Mouse (Mus musculus) liver, adult 2 months (tissue): ENCODE measurements at regions not wholly inside any gene's neighbourhood (a gene's known extent, or its start where the extent isn't known, plus 50 kb on each side); places are given as distances from the start of the nearest gene placed in this dataset.

Experiments used
- DNase-seq: peaks from one replicate; pipeline ENCODE4 v3.0.0-alpha.2; 2011; ENCODE audit warnings: low read depth, low spot score; ENCODE audit errors: extremely low read depth
- H3K27ac ChIP-seq: fragments of 200-500 bp; replicated peaks from 2 replicates; pipeline ENCODE4 v1.5.1; 2012; ENCODE audit warnings: low read depth, mild to moderate bottlenecking, control low read depth, inconsistent platforms, low read length; ENCODE audit not compliant: insufficient read depth
- H3K27me3 ChIP-seq: fragments of 200-500 bp; 2 replicates; pipeline ENCODE4 v1.6.1; 2012; ENCODE audit warnings: mild to moderate bottlenecking, moderate library complexity, low read length, inconsistent platforms; ENCODE audit not compliant: control insufficient read depth, insufficient read depth
- H3K36me3 ChIP-seq: fragments of 200-500 bp; 2 replicates; pipeline ENCODE4 v1.6.1; 2012; ENCODE audit warnings: low read length, inconsistent platforms; ENCODE audit not compliant: control insufficient read depth, insufficient read depth
- H3K4me1 ChIP-seq: fragments of 200-500 bp; 2 replicates; pipeline ENCODE4 v1.6.1; 2011; ENCODE audit warnings: low read length; ENCODE audit not compliant: control insufficient read depth, insufficient read depth
- H3K4me3 ChIP-seq: fragments of 200-500 bp; 2 replicates; pipeline ENCODE4 v1.5.1; 2011; ENCODE audit warnings: low read depth, mild to moderate bottlenecking, control low read depth, low read length, moderate library complexity; ENCODE audit not compliant: insufficient read depth
- H3K79me2 ChIP-seq: fragments of 200-500 bp; 2 replicates; pipeline ENCODE4 v1.6.1; 2012; ENCODE audit warnings: inconsistent platforms, mild to moderate bottlenecking, low read length, moderate library complexity; ENCODE audit not compliant: control insufficient read depth, insufficient read depth
- H3K9ac ChIP-seq: fragments of 200-500 bp; 2 replicates; pipeline ENCODE4 v1.6.1; 2012; ENCODE audit warnings: low read depth, mild to moderate bottlenecking, control low read depth, inconsistent platforms, low read length
- CTCF ChIP-seq: fragments of 200-500 bp; IDR thresholded peaks from 2 replicates; pipeline ENCODE4 v1.5.1; 2011; ENCODE audit warnings: low read depth, low read length, control low read depth
- POLR2A ChIP-seq: fragments of 200-500 bp; IDR thresholded peaks from 2 replicates; pipeline ENCODE4 v1.6.1; 2011; ENCODE audit warnings: low read length, control low read depth; ENCODE audit not compliant: insufficient read depth; ENCODE audit errors: extremely low read depth
- whole genome bisulfite sequencing: fragments of 180-500 bp; shearing (Covaris S2); methylation state at CpG from one replicate; pipeline ENCODE4 v1.1.7; 2018; 5-methylcytosine and 5-hydroxymethylcytosine counted together

DNA sequence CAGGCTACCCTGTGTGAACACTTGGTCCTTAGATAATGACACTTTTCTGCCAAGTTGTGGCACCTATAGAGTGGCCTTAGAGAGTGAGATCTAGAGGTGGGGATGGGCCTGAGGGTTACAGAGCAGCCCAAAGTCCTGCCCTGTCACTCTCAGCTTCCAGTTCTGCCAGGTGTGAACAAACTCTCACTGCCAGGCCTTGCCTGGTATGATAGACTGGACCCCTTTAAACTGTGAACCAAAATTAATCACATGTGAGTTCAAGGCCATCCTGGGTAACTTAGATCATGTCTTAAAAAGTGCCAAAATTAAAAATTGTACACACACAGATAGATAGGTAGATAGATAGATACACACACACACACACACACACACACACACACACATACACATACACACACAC, 271.0 kb downstream of the Hlx start:
- H3K9ac ChIP-seq, result no peak overlapping the region
- no peaks in the 10 kb centered on the region for H3K79me2 ChIP-seq
- H3K27ac ChIP-seq, result no peak overlapping the region
- TF ChIP-seq POLR2A, result no peak
- no peak for TF ChIP-seq CTCF
- no peak overlapping the region for H3K4me3 ChIP-seq
- H3K27me3 ChIP-seq, result no peaks in the 10 kb centered on the region
- DNase-seq, result no peak
- no peaks in the 10 kb centered on the region for H3K36me3 ChIP-seq
- H3K4me1 ChIP-seq, result no peaks in the 10 kb centered on the region

DNA sequence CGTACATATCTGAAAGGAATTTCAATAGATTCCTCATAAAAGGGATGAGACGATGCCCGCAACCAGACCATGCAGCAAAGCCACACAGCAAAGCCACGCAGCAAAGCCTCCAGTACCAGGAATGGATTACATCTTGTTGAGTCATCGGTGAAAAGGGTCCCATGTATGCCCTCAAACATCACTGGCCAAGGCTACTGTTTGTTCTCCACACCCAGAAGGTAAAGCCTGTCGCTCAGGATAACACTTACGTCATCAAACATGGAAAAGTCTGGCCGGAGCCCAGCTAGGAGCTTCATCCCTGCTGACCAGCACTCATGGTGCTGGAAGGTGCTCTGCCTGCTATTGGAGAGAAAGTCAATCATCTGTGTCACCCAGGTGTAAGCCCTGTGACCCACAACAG, 275.7 kb downstream of the Hlx start:
- Histone ChIP-seq H3K4me1 (no peaks in the 10 kb centered on the region), H3K27me3 (no peaks in the 10 kb centered on the region), H3K9ac (no peak overlapping the region), H3K27ac (no peak overlapping the region), H3K79me2 (no peaks in the 10 kb centered on the region), H3K36me3 (no peaks in the 10 kb centered on the region), H3K4me3 (no peak overlapping the region)
- WGBS, result 57% methylated on average over 8 of the region's 8 CpGs
- no peak for DNase-seq
- TF ChIP-seq POLR2A (no peak), CTCF (no peak)

DNA sequence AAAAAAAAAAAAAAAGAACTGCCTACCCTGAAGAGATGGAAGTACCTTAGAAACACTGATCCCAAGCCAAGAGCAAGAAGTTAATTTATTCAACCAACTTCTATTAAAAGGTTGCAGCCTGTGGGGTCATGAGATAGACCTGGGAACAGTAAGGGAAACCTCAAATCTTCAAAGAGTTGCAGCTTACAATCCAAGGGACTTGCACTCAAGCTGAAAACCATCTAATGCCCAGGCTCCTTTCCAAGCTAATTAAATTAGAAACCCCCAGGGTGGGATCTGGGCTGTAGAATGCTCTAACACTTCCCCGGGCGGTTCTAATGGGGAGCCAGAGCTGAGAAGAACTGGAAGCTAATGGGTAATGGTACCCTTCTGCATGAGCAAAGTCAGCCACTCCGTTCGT, 278.0 kb downstream of the Hlx start:
- H3K9ac ChIP-seq, result no peak overlapping the region
- no peak overlapping the region for H3K27ac ChIP-seq
- WGBS, result 92% methylated on average over 4 of the region's 4 CpGs
- no peak for DNase-seq
- H3K4me3 ChIP-seq, result no peak overlapping the region
- no peaks in the 10 kb centered on the region for H3K79me2 ChIP-seq
- no peaks in the 10 kb centered on the region for H3K36me3 ChIP-seq
- TF ChIP-seq POLR2A (no peak), CTCF (no peak)
- no peaks in the 10 kb centered on the region for H3K4me1 ChIP-seq
- no peaks in the 10 kb centered on the region for H3K27me3 ChIP-seq

DNA sequence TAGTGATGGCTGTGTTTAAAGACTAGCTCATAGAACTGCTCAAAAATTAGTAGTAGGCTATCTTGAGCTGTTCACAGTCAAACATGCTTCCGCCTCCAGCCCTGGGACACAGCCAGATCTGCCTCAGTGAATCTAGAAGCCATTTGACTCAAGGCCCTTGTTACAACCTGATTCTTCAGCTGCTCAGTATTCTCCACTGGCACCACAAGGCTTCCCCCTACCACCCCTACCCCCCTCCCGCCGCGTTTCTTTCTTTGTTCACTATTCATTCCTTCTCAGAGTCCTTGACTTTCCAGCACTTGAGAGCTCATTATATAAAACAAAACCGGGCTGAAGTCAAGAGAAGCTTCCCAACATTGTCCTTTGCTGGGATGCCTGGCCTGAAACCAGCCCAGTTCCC, 278.7 kb downstream of the Hlx start:
- H3K4me3 ChIP-seq, result no peak overlapping the region
- no peaks in the 10 kb centered on the region for H3K79me2 ChIP-seq
- no peaks in the 10 kb centered on the region for H3K27me3 ChIP-seq
- TF ChIP-seq POLR2A (no peak), CTCF (no peak)
- no peak overlapping the region for H3K9ac ChIP-seq
- WGBS, result 88% methylated on average over 5 of the region's 5 CpGs
- H3K27ac ChIP-seq, result no peak overlapping the region
- no peaks in the 10 kb centered on the region for H3K4me1 ChIP-seq
- no peaks in the 10 kb centered on the region for H3K36me3 ChIP-seq
- no peak for DNase-seq

DNA sequence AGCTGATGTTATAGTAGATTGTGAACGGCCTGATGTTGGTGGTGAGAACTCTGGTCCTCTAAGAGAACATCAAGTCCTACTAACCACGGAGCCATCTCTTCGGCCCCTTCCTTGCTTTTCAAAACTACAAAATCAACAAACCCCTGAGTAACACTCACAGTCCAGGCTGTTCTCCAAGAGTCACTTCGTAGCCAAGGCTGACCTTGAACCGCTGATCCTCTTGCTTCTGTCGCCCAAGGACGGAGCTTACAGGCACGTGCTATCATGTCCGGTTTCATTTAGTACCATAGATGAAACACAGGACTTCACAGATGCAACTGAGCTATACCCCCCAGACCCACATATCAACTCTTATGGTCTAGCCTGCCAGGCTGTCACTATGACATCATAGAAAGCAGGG, 279.4 kb downstream of the Hlx start:
- no peaks in the 10 kb centered on the region for H3K4me1 ChIP-seq
- no peaks in the 10 kb centered on the region for H3K36me3 ChIP-seq
- 87% methylated on average over 9 of the region's 9 CpGs for WGBS
- TF ChIP-seq CTCF (no peak), POLR2A (no peak)
- H3K4me3 ChIP-seq, result no peak overlapping the region
- DNase-seq, result no peak
- H3K27me3 ChIP-seq, result no peaks in the 10 kb centered on the region
- H3K27ac ChIP-seq, result no peak overlapping the region
- H3K9ac ChIP-seq, result no peak overlapping the region
- H3K79me2 ChIP-seq, result no peaks in the 10 kb centered on the region

DNA sequence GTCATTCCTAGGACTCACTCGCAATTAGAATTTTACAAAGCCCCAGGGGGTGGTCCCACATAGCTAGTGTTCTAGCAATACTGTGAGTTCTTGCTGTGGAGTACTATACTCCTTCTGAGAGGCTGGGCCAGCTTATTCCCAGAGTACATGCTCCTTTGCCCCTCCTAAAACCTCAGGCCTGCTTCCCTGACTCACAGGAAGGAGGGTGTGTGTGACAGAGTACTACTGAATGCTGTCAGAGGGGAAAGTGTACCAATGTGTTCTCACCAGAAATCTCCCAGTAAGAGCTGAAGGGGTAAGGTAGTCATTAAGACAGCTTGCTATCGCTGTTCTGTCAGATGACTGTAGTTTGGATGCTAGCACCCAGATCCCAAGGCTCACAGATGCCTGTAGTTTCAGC, 280.7 kb downstream of the Hlx start:
- DNase-seq, result no peak
- Histone ChIP-seq H3K79me2 (no peaks in the 10 kb centered on the region), H3K27ac (no peak overlapping the region), H3K9ac (no peak overlapping the region), H3K4me1 (no peaks in the 10 kb centered on the region), H3K4me3 (no peak overlapping the region), H3K27me3 (no peaks in the 10 kb centered on the region), H3K36me3 (no peaks in the 10 kb centered on the region)
- no peak for TF ChIP-seq POLR2A
- no peak for TF ChIP-seq CTCF
- 88% methylated on average over 2 of the region's 2 CpGs for WGBS
